Mouse (Mus musculus) midbrain, embryonic 16.5 days (tissue): ENCODE data around the gene Zfp523. TPM values are rescaled to one million over a fixed set of nuclear protein-coding genes. Genes with fewer than 3 reads are reported as not detected.
"Not testable (repeated sequence)": the region's sequence is repeated elsewhere in the genome, so short reads cannot be mapped to it uniquely, and the experiment has no call there.

Experiments used
- ATAC-seq: fragments of 200-750 bp; cut with Nextera tagmentation; 2 replicates; pipeline ENCODE4 v1.8.0; 2017; ENCODE audit warnings: moderate TSS enrichment
- H3K27ac ChIP-seq: fragments of 300-500 bp; sonication (generic); 2 replicates; pipeline ENCODE4 v1.5.1; 2014; ENCODE audit warnings: mild to moderate bottlenecking, low read length, mixed read lengths
- H3K27me3 ChIP-seq: fragments of 300-500 bp; sonication (generic); 2 replicates; pipeline ENCODE4 v1.6.1; 2014; ENCODE audit warnings: low read depth, low read length, mixed read lengths; ENCODE audit not compliant: control insufficient read depth, insufficient read depth
- H3K36me3 ChIP-seq: fragments of 300-500 bp; sonication (generic); 2 replicates; pipeline ENCODE4 v1.6.1; 2014; ENCODE audit warnings: mild to moderate bottlenecking, low read length, moderate library complexity, mixed read lengths; ENCODE audit not compliant: control insufficient read depth, insufficient read depth
- H3K4me1 ChIP-seq: fragments of 300-500 bp; sonication (generic); 2 replicates; pipeline ENCODE4 v1.6.1; 2014; ENCODE audit warnings: mild to moderate bottlenecking, low read length, mixed read lengths; ENCODE audit not compliant: control insufficient read depth, insufficient read depth
- H3K4me2 ChIP-seq: fragments of 300-500 bp; sonication (generic); 2 replicates; pipeline ENCODE4 v1.6.1; 2014; ENCODE audit warnings: mild to moderate bottlenecking, low read length, mixed read lengths
- H3K4me3 ChIP-seq: fragments of 300-500 bp; sonication (generic); 2 replicates; pipeline ENCODE4 v1.5.1; 2014; ENCODE audit warnings: low read depth, mild to moderate bottlenecking, low read length, moderate library complexity, mixed read lengths
- H3K9ac ChIP-seq: fragments of 300-500 bp; sonication (generic); 2 replicates; pipeline ENCODE4 v1.6.1; 2014; ENCODE audit warnings: low read depth, low read length, mixed read lengths
- H3K9me3 ChIP-seq: fragments of 300-500 bp; sonication (generic); replicated peaks from 2 replicates; pipeline ENCODE4 v1.6.1; 2014; ENCODE audit warnings: mild to moderate bottlenecking, low read length, mixed read lengths; ENCODE audit not compliant: control insufficient read depth, poor library complexity, severe bottlenecking
- WGBS: fragments of 180-500 bp; shearing (Covaris S2); extraction: QIAGEN DNeasy Blood & Tissue Kit; methylation state at CpG from one replicate; pipeline ENCODE4 v1.1.7; 2014; 5-methylcytosine and 5-hydroxymethylcytosine counted together
- polyA plus RNA-seq: library from polyadenylated mRNA; unstranded; fragments of >200 nt; fragmentation: Nextera tagmentation; extraction: Ambion mirVana; gene quantifications from 2 replicates; pipeline ENCODE4 v1.2.1, GENCODE M21; 2015

Zfp523 gene
- polyA plus RNA-seq, 1 experiment from 2014 or later = 42.1 TPM

DNA sequence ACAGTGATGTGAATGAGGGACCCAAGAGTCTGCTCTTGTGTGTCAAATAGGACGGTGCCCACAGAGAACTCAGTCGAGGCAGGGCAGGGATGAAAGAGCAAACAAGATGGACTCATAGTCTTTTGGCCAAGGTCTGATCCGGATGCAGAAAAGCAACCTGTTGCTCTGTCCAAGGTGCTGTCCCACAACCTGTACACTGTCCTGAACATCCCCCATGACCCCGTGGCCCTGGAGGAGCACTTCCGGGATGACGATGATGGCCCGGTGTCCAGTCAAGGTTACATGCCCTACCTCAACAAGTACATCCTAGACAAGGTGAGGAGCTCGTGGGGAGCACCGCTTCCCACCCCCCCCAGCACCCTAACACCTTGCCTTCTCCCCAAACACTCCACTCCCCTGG, 39.9 kb downstream of the Zfp523 start:
- Histone ChIP-seq H3K9me3 (no peaks in the 10 kb centered on the region), H3K4me2 (no peak overlapping the region), H3K4me1 (no peaks in the 10 kb centered on the region), H3K36me3 (no peaks in the 10 kb centered on the region), H3K9ac (no peak overlapping the region), H3K27me3 (no peaks in the 10 kb centered on the region), H3K4me3 (no peak overlapping the region), H3K27ac (no peak overlapping the region)
- WGBS = 87% methylated on average over 9 of the region's 9 CpGs
- ATAC-seq = no peak

DNA sequence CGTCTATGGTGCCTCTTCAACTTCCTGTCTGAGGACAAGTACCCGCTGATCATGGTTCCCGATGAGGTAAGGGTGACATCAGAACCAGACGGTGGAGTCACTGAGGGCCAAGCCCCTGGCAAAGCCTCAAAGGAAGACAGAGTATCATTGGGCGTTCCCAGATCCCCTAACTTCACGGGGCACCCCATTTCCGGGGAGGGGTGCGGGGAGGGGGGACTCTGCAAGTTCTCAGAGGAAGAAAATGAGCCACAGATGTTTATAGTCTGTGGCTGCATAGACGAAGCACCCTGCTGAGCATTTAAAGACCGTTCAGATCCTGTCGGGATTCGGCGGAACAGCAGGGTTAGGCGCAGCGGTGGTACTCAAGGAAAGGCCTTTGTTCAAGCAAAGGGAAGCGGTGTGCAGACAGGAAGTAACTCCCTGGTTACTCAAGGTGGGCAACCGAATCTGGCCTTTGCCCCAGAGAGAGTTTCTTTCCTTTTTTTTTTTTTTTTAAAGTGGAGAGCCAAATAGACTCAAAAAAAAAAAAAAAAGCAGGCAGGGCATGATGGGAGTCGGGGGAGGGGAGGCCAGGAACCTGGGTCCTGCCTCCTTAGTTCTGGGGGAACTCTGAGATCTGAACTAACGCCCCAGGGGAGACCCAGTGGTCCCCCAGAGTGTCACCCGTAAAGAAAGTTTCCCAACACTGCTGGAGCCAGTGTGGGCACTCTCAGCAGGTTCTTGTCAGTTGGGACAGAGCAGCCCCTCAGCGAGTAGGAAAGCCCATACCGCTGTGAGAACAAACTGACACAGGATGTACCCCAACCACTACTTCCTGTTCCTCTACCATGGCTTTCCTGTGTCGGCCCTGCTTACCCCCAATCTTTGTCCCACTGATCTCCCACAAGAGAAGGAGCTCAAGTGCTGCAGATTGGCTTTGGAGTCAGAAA, 41.1 kb downstream of the Zfp523 start:
- no peaks in the 10 kb centered on the region for H3K36me3 ChIP-seq
- no peak for ATAC-seq
- H3K4me3 ChIP-seq = no peak overlapping the region
- H3K27me3 ChIP-seq = no peaks in the 10 kb centered on the region
- WGBS = 27% methylated on average over 23 of the region's 23 CpGs
- 0 out of 2 replicates have a peak overlapping the region, but pooled peaks have one; percentile 26 for H3K27ac ChIP-seq
- H3K9me3 ChIP-seq = no peaks in the 10 kb centered on the region
- H3K4me2 ChIP-seq = no peak overlapping the region
- no peak overlapping the region for H3K9ac ChIP-seq
- H3K4me1 ChIP-seq = peaks cover 3% of the 10 kb centered on the region

DNA sequence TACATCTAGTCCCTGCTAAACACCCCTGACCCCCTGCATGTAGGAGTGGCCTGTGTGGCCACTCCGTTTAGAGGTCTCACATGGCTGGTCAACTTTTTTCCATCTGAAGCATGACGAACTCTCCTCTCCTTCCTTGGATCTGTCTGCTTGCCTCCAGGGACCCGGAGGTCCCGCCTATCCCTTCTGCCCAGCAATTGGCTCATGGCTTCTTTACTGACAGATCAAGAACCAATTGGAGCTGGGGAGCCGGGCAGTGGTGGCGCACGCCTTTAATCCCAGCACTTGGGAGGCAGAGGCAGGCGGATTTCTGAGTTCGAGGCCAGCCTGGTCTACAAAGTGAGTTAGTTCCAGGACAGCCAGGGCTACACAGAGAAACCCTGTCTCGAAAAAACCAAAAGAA, 45.5 kb downstream of the Zfp523 start:
- H3K27me3 ChIP-seq, H3K27ac ChIP-seq, H3K9me3 ChIP-seq, ATAC-seq, H3K9ac ChIP-seq, H3K36me3 ChIP-seq, H3K4me2 ChIP-seq, H3K4me1 ChIP-seq, H3K4me3 ChIP-seq: not testable (repeated sequence)
- 94% methylated on average over 10 of the region's 10 CpGs for WGBS

DNA sequence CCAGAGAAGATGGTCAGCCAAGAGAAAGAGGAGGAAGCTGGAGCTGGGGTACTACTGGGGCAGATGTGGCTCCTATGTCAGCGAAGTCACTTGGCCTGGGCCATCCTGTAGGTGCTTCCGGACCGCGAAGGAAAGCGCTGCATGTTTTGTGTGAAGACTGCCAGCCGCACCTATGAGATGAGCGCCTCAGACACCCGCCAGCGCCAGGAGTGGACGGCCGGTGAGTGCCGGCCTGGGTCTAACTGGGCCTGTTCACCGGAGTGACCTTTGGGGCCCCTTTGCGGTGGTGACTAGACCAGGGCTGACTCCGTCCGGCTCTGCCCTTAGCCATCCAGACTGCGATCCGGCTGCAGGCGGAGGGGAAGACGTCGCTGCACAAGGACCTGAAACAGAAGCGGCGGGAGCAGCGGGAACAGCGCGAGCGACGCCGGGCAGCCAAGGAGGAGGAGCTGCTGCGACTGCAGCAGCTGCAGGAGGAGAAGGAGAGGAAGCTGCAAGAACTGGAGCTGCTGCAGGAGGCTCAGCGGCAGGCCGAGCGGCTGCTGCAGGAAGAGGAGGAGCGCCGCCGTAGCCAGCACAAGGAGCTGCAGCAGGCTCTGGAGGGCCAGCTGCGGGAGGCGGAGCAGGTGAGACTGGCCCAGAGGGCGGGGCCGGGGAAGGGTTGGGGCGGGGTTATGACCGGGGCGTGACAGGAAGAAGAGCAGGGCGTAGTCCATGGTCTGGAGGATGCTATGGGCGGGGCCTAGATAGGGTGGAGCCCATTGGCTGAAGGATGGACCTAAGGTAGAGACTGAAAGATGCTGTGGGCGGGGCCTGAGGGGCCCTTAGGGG, 46.8 kb downstream of the Zfp523 start:
- Histone ChIP-seq H3K9me3 (no peaks in the 10 kb centered on the region), H3K27me3 (no peaks in the 10 kb centered on the region), H3K9ac (peak overlapping the region; percentile 84), H3K4me3 (peak overlapping the region; percentile 55), H3K36me3 (no peaks in the 10 kb centered on the region), H3K27ac (peak overlapping the region; percentile 86), H3K4me2 (peak overlapping the region; percentile 88), H3K4me1 (peaks cover 8% of the 10 kb centered on the region)
- peak; percentile 75 for ATAC-seq
- WGBS = 1% methylated on average over 44 of the region's 46 CpGs

DNA sequence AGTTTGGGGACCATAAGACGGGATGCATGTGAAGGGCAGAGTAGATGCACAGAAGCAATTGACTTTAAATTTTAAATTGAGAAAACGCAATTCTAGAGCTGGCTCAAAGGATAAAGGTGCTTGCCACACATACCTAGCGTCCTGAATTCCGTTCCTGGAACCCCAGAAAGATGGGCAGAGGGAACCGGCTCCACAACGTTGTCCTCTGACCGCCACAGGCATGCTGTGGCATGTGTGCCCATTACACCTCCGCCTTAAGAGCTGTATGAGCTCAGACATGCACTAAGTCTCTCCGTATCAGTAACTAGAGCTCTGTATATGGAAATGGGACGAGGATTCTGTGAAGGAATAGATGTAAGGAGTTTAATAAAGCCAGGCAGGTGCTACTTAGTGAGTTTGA, 47.7 kb downstream of the Zfp523 start:
- no peaks in the 10 kb centered on the region for H3K36me3 ChIP-seq
- H3K4me1 ChIP-seq = peaks cover 8% of the 10 kb centered on the region
- H3K4me3 ChIP-seq = no peak overlapping the region
- 90% methylated on average over 10 of the region's 10 CpGs for WGBS
- no peak for ATAC-seq
- H3K9ac ChIP-seq = no peak overlapping the region
- no peak overlapping the region for H3K4me2 ChIP-seq
- no peaks in the 10 kb centered on the region for H3K27me3 ChIP-seq
- H3K9me3 ChIP-seq = no peaks in the 10 kb centered on the region
- no peak overlapping the region for H3K27ac ChIP-seq

DNA sequence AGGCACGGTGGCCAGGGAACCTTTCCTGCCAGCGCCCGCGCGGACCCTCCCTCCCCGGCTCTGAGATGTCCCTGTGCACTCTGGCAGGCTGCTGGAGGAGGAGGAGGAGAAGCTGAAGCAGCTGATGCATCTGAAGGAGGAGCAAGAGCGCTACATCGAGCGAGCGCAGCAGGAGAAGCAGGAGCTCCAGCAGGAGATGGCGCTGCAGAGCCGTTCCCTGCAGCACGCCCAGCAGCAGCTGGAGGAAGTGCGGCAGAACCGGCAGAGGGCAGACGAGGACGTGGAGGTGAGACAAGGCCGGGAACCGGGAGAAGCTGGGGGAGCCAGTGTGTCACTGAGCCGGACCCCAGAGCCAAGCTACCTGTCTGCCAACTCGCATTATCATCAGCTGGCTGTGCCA, 49.1 kb downstream of the Zfp523 start:
- H3K4me2 ChIP-seq = peak overlapping the region; percentile 65
- peak; percentile 64 for ATAC-seq
- peak overlapping the region; percentile 62 for H3K9ac ChIP-seq
- H3K9me3 ChIP-seq = no peaks in the 10 kb centered on the region
- 0 out of 2 replicates have a peak overlapping the region, but pooled peaks have one; percentile 32 for H3K27ac ChIP-seq
- 3% methylated on average over 21 of the region's 21 CpGs for WGBS
- peak overlapping the region; percentile 34 for H3K4me3 ChIP-seq
- H3K36me3 ChIP-seq = no peaks in the 10 kb centered on the region
- H3K4me1 ChIP-seq = peaks cover 8% of the 10 kb centered on the region
- H3K27me3 ChIP-seq = no peaks in the 10 kb centered on the region

DNA sequence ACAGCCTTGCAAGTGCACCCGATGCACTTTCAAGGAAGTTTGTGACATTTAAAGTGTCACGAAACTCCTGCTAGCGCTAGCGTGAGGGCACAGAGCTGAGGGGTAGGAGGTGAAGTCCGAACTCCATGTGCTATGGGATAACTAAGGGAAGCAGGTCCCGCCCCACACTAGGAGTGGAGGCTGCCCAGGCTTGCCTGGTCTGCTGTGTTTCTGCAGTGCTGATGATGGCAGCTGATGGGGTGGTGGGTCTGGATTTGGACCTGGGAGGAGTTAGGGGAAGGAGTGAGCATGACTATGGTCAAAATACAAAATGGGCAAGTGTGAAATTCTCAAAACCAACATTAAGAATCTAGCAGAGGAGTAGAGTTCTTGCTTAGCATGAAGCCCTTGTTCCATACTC, 53.6 kb downstream of the Zfp523 start:
- H3K4me3 ChIP-seq = no peak overlapping the region
- 86% methylated on average over 6 of the region's 6 CpGs for WGBS
- H3K4me1 ChIP-seq = peaks cover 9% of the 10 kb centered on the region; the same call in 1 of the 2 replicates
- no peaks in the 10 kb centered on the region for H3K9me3 ChIP-seq
- no peaks in the 10 kb centered on the region for H3K27me3 ChIP-seq
- H3K4me2 ChIP-seq = no peak overlapping the region
- H3K27ac ChIP-seq = no peak overlapping the region
- ATAC-seq = no peak
- H3K36me3 ChIP-seq = no peaks in the 10 kb centered on the region
- H3K9ac ChIP-seq = no peak overlapping the region

DNA sequence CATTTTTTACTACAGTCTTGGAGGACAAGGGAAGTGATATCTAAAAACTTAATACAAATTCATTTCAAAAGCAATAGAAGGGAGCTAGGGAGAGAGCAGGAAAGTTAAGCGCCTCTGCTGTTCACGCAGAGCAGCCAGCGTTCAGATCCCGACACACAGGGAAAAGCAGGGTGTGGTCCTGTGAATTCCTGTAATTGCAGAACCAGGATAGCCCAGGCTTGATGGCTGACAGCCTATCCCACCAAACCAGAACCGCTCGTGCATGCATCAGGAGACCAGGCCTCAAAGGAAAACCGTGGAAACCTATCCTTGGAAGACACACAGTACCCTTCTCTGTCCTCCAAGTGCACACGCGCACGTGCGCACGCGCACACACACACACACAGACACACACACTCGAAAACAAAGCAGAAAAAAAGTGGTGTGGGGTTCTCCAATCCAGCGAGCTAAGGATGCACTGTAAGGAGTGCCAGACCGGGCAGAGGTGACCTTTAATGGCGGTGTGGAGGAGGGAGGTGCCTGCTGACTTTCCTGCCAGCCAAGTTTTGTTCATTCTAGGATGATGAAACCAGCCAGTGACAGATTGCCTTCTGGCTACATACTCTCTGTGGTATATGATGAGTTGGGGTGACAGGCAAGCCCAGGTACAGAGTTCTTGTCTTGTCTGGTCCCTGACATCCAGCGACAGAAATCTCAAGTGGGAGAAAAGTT, 54.3 kb downstream of the Zfp523 start:
- H3K4me1 ChIP-seq = peaks cover 9% of the 10 kb centered on the region; the same call in 1 of the 2 replicates
- no peak overlapping the region for H3K27ac ChIP-seq
- no peaks in the 10 kb centered on the region for H3K36me3 ChIP-seq
- ATAC-seq = no peak
- 86% methylated on average over 18 of the region's 18 CpGs for WGBS
- H3K9ac ChIP-seq = no peak overlapping the region
- H3K27me3 ChIP-seq = no peaks in the 10 kb centered on the region
- no peaks in the 10 kb centered on the region for H3K9me3 ChIP-seq
- no peak overlapping the region for H3K4me2 ChIP-seq
- no peak overlapping the region for H3K4me3 ChIP-seq
